Mouse (Mus musculus): ENCODE measurements around the gene Pcsk2.

Gene Pcsk2

GRCm38 (mm10) chr2:143643305-143643704 is 97.3 kb downstream of the Pcsk2 start:
- no peak for DNase-seq (ENCODE audit: low read depth in 2 of 2, low spot score in 2 of 2)

GRCm38 (mm10) chr2:143644374-143644773 is 98.4 kb downstream of the Pcsk2 start:
- no peak for DNase-seq (ENCODE audit: low read depth in 2 of 2, low spot score in 2 of 2)

GRCm38 (mm10) chr2:143646001-143646400 is 100.0 kb downstream of the Pcsk2 start:
- no peak for DNase-seq (ENCODE audit: low read depth in 2 of 2, low spot score in 2 of 2)

GRCm38 (mm10) chr2:143654621-143655020 is 108.7 kb downstream of the Pcsk2 start:
- DNase-seq (ENCODE audit: low read depth in 2 of 2, low spot score in 2 of 2): no peak

- no peak for DNase-seq (ENCODE audit: low read depth in 2 of 2, low spot score in 2 of 2)
Measured at GRCm38 (mm10) chr2:143656968-143657367, 111.0 kb downstream of the Pcsk2 start.

- no peak for DNase-seq (ENCODE audit: low read depth in 2 of 2, low spot score in 2 of 2)
Measured at GRCm38 (mm10) chr2:143666785-143667184, 120.8 kb downstream of the Pcsk2 start.

- DNase-seq (ENCODE audit: low read depth in 2 of 2, low spot score in 2 of 2): no peak
Measured at GRCm38 (mm10) chr2:143677869-143678268, 131.9 kb downstream of the Pcsk2 start.

- no peak for DNase-seq (ENCODE audit: low read depth in 2 of 2, low spot score in 2 of 2)
Measured at GRCm38 (mm10) chr2:143679513-143679912, 133.6 kb downstream of the Pcsk2 start.

GRCm38 (mm10) chr2:143681873-143682555 is 136.1 kb downstream of the Pcsk2 start:
- no peak for DNase-seq (ENCODE audit: low read depth in 2 of 2, low spot score in 2 of 2)

GRCm38 (mm10) chr2:143683513-143683912 is 137.6 kb downstream of the Pcsk2 start:
- DNase-seq (ENCODE audit: low read depth in 2 of 2, low spot score in 2 of 2): no peak

GRCm38 (mm10) chr2:143691244-143691643 is 145.3 kb downstream of the Pcsk2 start:
- DNase-seq (ENCODE audit: low read depth in 2 of 2, low spot score in 2 of 2): no peak

- DNase-seq (ENCODE audit: low read depth in 2 of 2, low spot score in 2 of 2): no peak
Measured at GRCm38 (mm10) chr2:143696026-143696557, 150.1 kb downstream of the Pcsk2 start.

GRCm38 (mm10) chr2:143696704-143697103 is 150.7 kb downstream of the Pcsk2 start:
- no peak for DNase-seq (ENCODE audit: low read depth in 2 of 2, low spot score in 2 of 2)

- DNase-seq (ENCODE audit: low read depth in 2 of 2, low spot score in 2 of 2): no peak
Measured at GRCm38 (mm10) chr2:143701141-143701540, 155.2 kb downstream of the Pcsk2 start.

- DNase-seq (ENCODE audit: low read depth in 2 of 2, low spot score in 2 of 2): no peak
Measured at GRCm38 (mm10) chr2:143702931-143703344, 157.0 kb downstream of the Pcsk2 start.

GRCm38 (mm10) chr2:143708205-143708604 is 162.2 kb downstream of the Pcsk2 start:
- no peak for DNase-seq (ENCODE audit: low read depth in 2 of 2, low spot score in 2 of 2)

- DNase-seq (ENCODE audit: low read depth in 2 of 2, low spot score in 2 of 2): no peak
Measured at GRCm38 (mm10) chr2:143709249-143709648, 163.3 kb downstream of the Pcsk2 start.

- no peak for DNase-seq (ENCODE audit: low read depth in 2 of 2, low spot score in 2 of 2)
Measured at GRCm38 (mm10) chr2:143709979-143710378, 164.0 kb downstream of the Pcsk2 start.

- DNase-seq (ENCODE audit: low read depth in 2 of 2, low spot score in 2 of 2): no peak
Measured at GRCm38 (mm10) chr2:143711886-143712285, 165.9 kb downstream of the Pcsk2 start.

- no peak for DNase-seq (ENCODE audit: low read depth in 2 of 2, low spot score in 2 of 2)
Measured at GRCm38 (mm10) chr2:143712901-143713300, 166.9 kb downstream of the Pcsk2 start.

GRCm38 (mm10) chr2:143713902-143714301 is 167.9 kb downstream of the Pcsk2 start:
- no peak for DNase-seq (ENCODE audit: low read depth in 2 of 2, low spot score in 2 of 2)

GRCm38 (mm10) chr2:143715110-143715509 is 169.2 kb downstream of the Pcsk2 start:
- no peak for DNase-seq (ENCODE audit: low read depth in 2 of 2, low spot score in 2 of 2)

GRCm38 (mm10) chr2:143723231-143723630 is 177.3 kb downstream of the Pcsk2 start:
- DNase-seq (ENCODE audit: low read depth in 2 of 2, low spot score in 2 of 2): no peak

All from CD8-positive naive resting alpha-beta T cell, adult 2 months (primary cell).